Mouse (Mus musculus): ENCODE measurements around the gene Cox7a1. TPM values are rescaled to one million over a fixed set of nuclear protein-coding genes. Genes with fewer than 3 reads are reported as not detected.

Gene Cox7a1
- polyA plus RNA-seq, 1 experiment, result 21.7 TPM

GRCm38 (mm10) chr7:30220008-30220356 lies 36.0 kb downstream of the Cox7a1 start:
- no peak for TF ChIP-seq CTCF (IDR thresholded peaks at IDR 0.05; ENCODE audit: low read depth, low read length)
- TF ChIP-seq EP300 (IDR thresholded peaks at IDR 0.05; ENCODE audit: insufficient read depth, low read depth, low read length), result no peak
- no peak for TF ChIP-seq POLR2A (IDR thresholded peaks at IDR 0.05; ENCODE audit: insufficient read depth, low read length)
- H3K9me3 ChIP-seq (replicated peaks; ENCODE audit: control insufficient read depth, insufficient read depth, low read length, poor library complexity, severe bottlenecking), result no peaks in the 10 kb centered on the region
- peak overlapping the region; percentile 49 for H3K4me3 ChIP-seq (ENCODE audit: low read depth, low read length)
- peaks cover 6% of the 10 kb centered on the region; the same call in 1 of the 2 replicates for H3K36me3 ChIP-seq (ENCODE audit: control insufficient read depth, insufficient read depth, low read length, poor library complexity, severe bottlenecking)
- H3K27ac ChIP-seq (ENCODE audit: insufficient read depth, low read length), result no peak overlapping the region
- peak overlapping the region; percentile 48 for H3K9ac ChIP-seq (ENCODE audit: low read depth, poor library complexity, severe bottlenecking)
- no peaks in the 10 kb centered on the region for H3K4me1 ChIP-seq (ENCODE audit: control insufficient read depth, insufficient read depth, low read length)
- no peaks in the 10 kb centered on the region for H3K27me3 ChIP-seq (ENCODE audit: control insufficient read depth, insufficient read depth, low read length, poor library complexity, severe bottlenecking)

- Histone ChIP-seq H3K36me3 (ENCODE audit: control insufficient read depth, insufficient read depth, low read length, poor library complexity, severe bottlenecking) (peaks cover 6% of the 10 kb centered on the region; the same call in 1 of the 2 replicates), H3K9ac (ENCODE audit: low read depth, poor library complexity, severe bottlenecking) (no peak overlapping the region), H3K27ac (ENCODE audit: insufficient read depth, low read length) (no peak overlapping the region), H3K4me1 (ENCODE audit: control insufficient read depth, insufficient read depth, low read length) (no peaks in the 10 kb centered on the region), H3K4me3 (ENCODE audit: low read depth, low read length) (no peak overlapping the region), H3K9me3 (replicated peaks; ENCODE audit: control insufficient read depth, insufficient read depth, low read length, poor library complexity, severe bottlenecking) (no peaks in the 10 kb centered on the region), H3K27me3 (ENCODE audit: control insufficient read depth, insufficient read depth, low read length, poor library complexity, severe bottlenecking) (no peaks in the 10 kb centered on the region)
- TF ChIP-seq EP300 (IDR thresholded peaks at IDR 0.05; ENCODE audit: insufficient read depth, low read depth, low read length) (no peak), CTCF (IDR thresholded peaks at IDR 0.05; ENCODE audit: low read depth, low read length) (no peak), POLR2A (IDR thresholded peaks at IDR 0.05; ENCODE audit: insufficient read depth, low read length) (no peak)
Observed at GRCm38 (mm10) chr7:30221433-30221832, 37.5 kb downstream of the Cox7a1 start.

DNA sequence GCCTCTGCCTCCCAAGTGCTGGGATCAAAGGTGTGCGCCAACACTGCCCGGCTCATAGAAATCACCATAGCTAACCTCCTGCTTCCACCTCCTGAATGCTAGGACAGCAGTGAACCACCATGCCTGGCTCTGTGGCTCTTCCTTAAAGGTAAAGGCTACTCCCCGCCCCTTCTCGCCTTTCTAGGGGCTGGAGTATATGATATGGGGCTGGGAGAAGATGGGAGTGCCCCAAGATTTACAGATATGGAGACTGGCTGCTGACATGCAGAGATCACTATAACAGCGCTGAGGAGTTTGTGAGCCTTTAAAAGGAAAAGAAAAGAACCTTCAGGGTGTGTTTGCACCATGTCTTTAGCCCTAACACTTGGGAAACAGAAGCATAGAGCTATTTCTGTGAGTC lies 38.3 kb downstream of the Cox7a1 start:
- Histone ChIP-seq H3K9me3 (replicated peaks; ENCODE audit: control insufficient read depth, insufficient read depth, low read length, poor library complexity, severe bottlenecking) (no peaks in the 10 kb centered on the region), H3K36me3 (ENCODE audit: control insufficient read depth, insufficient read depth, low read length, poor library complexity, severe bottlenecking) (peaks cover 6% of the 10 kb centered on the region; the same call in 1 of the 2 replicates), H3K27ac (ENCODE audit: insufficient read depth, low read length) (no peak overlapping the region), H3K27me3 (ENCODE audit: control insufficient read depth, insufficient read depth, low read length, poor library complexity, severe bottlenecking) (no peaks in the 10 kb centered on the region), H3K4me1 (ENCODE audit: control insufficient read depth, insufficient read depth, low read length) (no peaks in the 10 kb centered on the region), H3K9ac (ENCODE audit: low read depth, poor library complexity, severe bottlenecking) (no peak overlapping the region), H3K4me3 (ENCODE audit: low read depth, low read length) (no peak overlapping the region)
- TF ChIP-seq CTCF (IDR thresholded peaks at IDR 0.05; ENCODE audit: low read depth, low read length), result no peak
- no peak for TF ChIP-seq POLR2A (IDR thresholded peaks at IDR 0.05; ENCODE audit: insufficient read depth, low read length)
- TF ChIP-seq EP300 (IDR thresholded peaks at IDR 0.05; ENCODE audit: insufficient read depth, low read depth, low read length), result no peak

- no peaks in the 10 kb centered on the region for H3K9me3 ChIP-seq (replicated peaks; ENCODE audit: control insufficient read depth, insufficient read depth, low read length, poor library complexity, severe bottlenecking)
- no peak overlapping the region for H3K9ac ChIP-seq (ENCODE audit: low read depth, poor library complexity, severe bottlenecking)
- no peak overlapping the region for H3K4me3 ChIP-seq (ENCODE audit: low read depth, low read length)
- TF ChIP-seq CTCF (IDR thresholded peaks at IDR 0.05; ENCODE audit: low read depth, low read length) (no peak), EP300 (IDR thresholded peaks at IDR 0.05; ENCODE audit: insufficient read depth, low read depth, low read length) (no peak), POLR2A (IDR thresholded peaks at IDR 0.05; ENCODE audit: insufficient read depth, low read length) (no peak)
- H3K36me3 ChIP-seq (ENCODE audit: control insufficient read depth, insufficient read depth, low read length, poor library complexity, severe bottlenecking), result peaks cover 6% of the 10 kb centered on the region; the same call in 1 of the 2 replicates
- no peaks in the 10 kb centered on the region for H3K27me3 ChIP-seq (ENCODE audit: control insufficient read depth, insufficient read depth, low read length, poor library complexity, severe bottlenecking)
- H3K4me1 ChIP-seq (ENCODE audit: control insufficient read depth, insufficient read depth, low read length), result no peaks in the 10 kb centered on the region
- H3K27ac ChIP-seq (ENCODE audit: insufficient read depth, low read length), result no peak overlapping the region
Observed at GRCm38 (mm10) chr7:30224206-30224605, 40.3 kb downstream of the Cox7a1 start.

DNA sequence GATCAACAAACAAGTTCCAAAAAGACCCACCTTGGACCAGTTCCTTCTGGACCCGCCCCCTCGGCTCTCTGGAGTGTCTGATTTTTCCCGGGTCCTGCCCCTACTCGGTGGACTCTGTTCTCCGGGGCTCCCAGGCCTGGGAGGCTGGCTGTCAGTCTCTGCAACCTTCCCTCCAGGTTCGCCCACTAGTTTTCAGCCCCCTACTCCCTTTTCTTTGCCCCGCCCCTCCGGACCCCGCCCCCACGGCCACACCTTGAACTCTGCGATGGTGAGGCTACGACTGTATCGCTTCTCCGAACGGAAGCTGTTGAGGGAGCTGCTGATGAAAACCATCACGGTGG lies 47.4 kb downstream of the Cox7a1 start:
- Histone ChIP-seq H3K9me3 (replicated peaks; ENCODE audit: control insufficient read depth, insufficient read depth, low read length, poor library complexity, severe bottlenecking) (no peaks in the 10 kb centered on the region), H3K9ac (ENCODE audit: low read depth, poor library complexity, severe bottlenecking) (peak overlapping the region; percentile 55), H3K4me1 (ENCODE audit: control insufficient read depth, insufficient read depth, low read length) (no peaks in the 10 kb centered on the region), H3K4me3 (ENCODE audit: low read depth, low read length) (peak overlapping the region; percentile 92), H3K36me3 (ENCODE audit: control insufficient read depth, insufficient read depth, low read length, poor library complexity, severe bottlenecking) (no peaks in the 10 kb centered on the region), H3K27me3 (ENCODE audit: control insufficient read depth, insufficient read depth, low read length, poor library complexity, severe bottlenecking) (no peaks in the 10 kb centered on the region), H3K27ac (ENCODE audit: insufficient read depth, low read length) (no peak overlapping the region)
- TF ChIP-seq POLR2A (IDR thresholded peaks at IDR 0.05; ENCODE audit: insufficient read depth, low read length) (no peak), CTCF (IDR thresholded peaks at IDR 0.05; ENCODE audit: low read depth, low read length) (no peak), EP300 (IDR thresholded peaks at IDR 0.05; ENCODE audit: insufficient read depth, low read depth, low read length) (no peak)

DNA sequence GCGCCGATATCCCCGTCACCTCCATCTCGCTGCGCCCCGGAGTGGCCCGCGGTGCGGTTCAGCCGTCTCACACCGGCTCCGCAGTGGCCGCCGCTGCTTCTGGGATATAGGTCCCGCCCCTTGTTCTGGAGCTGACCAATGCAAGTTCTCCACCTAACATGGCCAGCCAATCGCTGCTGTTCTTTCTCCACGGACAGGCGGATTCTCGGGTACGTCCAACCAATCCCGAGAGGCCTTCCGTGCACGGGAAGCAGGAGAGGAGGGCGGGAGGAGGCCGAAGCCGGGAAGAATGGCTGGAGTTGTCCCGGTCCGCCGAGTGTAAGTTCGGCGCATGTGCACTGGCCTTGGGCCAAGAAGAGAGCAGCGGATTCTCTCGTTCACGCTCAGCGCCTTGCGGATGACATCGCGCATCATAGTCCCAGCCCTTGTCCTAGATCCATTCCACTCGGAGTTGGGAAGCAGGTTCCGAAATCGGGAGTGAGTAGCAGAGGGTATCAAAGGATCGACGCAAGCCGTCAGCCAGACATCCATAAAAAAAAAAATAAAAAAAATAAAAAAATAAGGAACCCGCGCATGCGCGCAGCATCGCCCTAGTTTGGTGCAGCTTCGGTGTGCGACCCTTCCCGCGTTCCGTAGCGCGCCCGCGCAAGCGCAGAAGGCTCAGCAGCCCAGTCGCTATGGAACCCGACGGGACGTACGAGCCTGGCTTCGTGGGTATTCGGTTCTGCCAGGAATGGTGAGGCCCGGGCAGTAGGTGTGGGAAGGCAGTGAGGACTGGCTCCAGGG lies 47.9 kb downstream of the Cox7a1 start, which contains the start of the genes Polr2i and Tbcb:
Gene Polr2i, plus strand, starts transcription at position 280 of the 786 bp plus-strand sequence.
Gene Tbcb, minus strand, starts transcription at position 604 of the 786 bp plus-strand sequence.
- H3K4me3 ChIP-seq (ENCODE audit: low read depth, low read length), result peak within 1 kb of the TSS; percentile 92
- H3K27me3 ChIP-seq (ENCODE audit: control insufficient read depth, insufficient read depth, low read length, poor library complexity, severe bottlenecking), result no peaks in the 10 kb centered on the region
- H3K9ac ChIP-seq (ENCODE audit: low read depth, poor library complexity, severe bottlenecking), result peak within 1 kb of the TSS; percentile 55
- H3K4me1 ChIP-seq (ENCODE audit: control insufficient read depth, insufficient read depth, low read length), result no peaks in the 10 kb centered on the region
- H3K9me3 ChIP-seq (replicated peaks; ENCODE audit: control insufficient read depth, insufficient read depth, low read length, poor library complexity, severe bottlenecking), result no peaks in the 10 kb centered on the region
- H3K27ac ChIP-seq (ENCODE audit: insufficient read depth, low read length), result peak within 1 kb of the TSS; percentile 71
- H3K36me3 ChIP-seq (ENCODE audit: control insufficient read depth, insufficient read depth, low read length, poor library complexity, severe bottlenecking), result no peaks in the 10 kb centered on the region
- TF ChIP-seq CTCF (IDR thresholded peaks at IDR 0.05; ENCODE audit: low read depth, low read length) (no peak), POLR2A (IDR thresholded peaks at IDR 0.05; ENCODE audit: insufficient read depth, low read length) (peak; percentile 83)
